Mouse (Mus musculus) forebrain, embryonic 10.5 days (tissue): Measurements from ENCODE around the gene Trappc10. TPM values are rescaled to one million over a fixed set of nuclear protein-coding genes. Genes with fewer than 3 reads are reported as not detected.

Experiments
- DNase-seq: peaks from one replicate; pipeline ENCODE4 v3.0.0-alpha.2; 2017; ENCODE audit warnings: low spot score; ENCODE audit errors: extremely low spot score
- H3K27ac ChIP-seq: fragments of 300-500 bp; sonication (generic); 2 replicates; pipeline ENCODE4 v1.5.1; 2016; ENCODE audit warnings: mild to moderate bottlenecking
- H3K27me3 ChIP-seq: fragments of 300-500 bp; sonication (generic); 2 replicates; pipeline ENCODE4 v1.6.1; 2016; ENCODE audit warnings: mild to moderate bottlenecking; ENCODE audit not compliant: poor library complexity, severe bottlenecking
- H3K36me3 ChIP-seq: fragments of 300-500 bp; sonication (generic); replicated peaks from 2 replicates; pipeline ENCODE4 v1.6.1; 2016; ENCODE audit warnings: mild to moderate bottlenecking, moderate library complexity
- H3K4me1 ChIP-seq: fragments of 300-500 bp; sonication (generic); 2 replicates; pipeline ENCODE4 v1.6.1; 2016
- H3K4me3 ChIP-seq: fragments of 300-500 bp; sonication (generic); 2 replicates; pipeline ENCODE4 v1.5.1; 2016; ENCODE audit warnings: mild to moderate bottlenecking, moderate library complexity
- H3K9me3 ChIP-seq: fragments of 300-500 bp; sonication (generic); 2 replicates; pipeline ENCODE4 v1.6.1; 2016; ENCODE audit warnings: mild to moderate bottlenecking, moderate library complexity
- WGBS: fragments of 180-500 bp; shearing (Covaris S2); methylation state at CpG from one replicate; pipeline ENCODE4 v1.1.7; 2016; 5-methylcytosine and 5-hydroxymethylcytosine counted together
- polyA plus RNA-seq: library from polyadenylated mRNA; unstranded; fragments of >200 nt; fragmentation: Nextera tagmentation; extraction: Ambion mirVana; gene quantifications from 2 replicates; pipeline ENCODE4 v1.2.1, GENCODE M21; 2016

The Trappc10 gene
- polyA plus RNA-seq, 1 experiment from 2014 or later = 9.7 TPM

DNA sequence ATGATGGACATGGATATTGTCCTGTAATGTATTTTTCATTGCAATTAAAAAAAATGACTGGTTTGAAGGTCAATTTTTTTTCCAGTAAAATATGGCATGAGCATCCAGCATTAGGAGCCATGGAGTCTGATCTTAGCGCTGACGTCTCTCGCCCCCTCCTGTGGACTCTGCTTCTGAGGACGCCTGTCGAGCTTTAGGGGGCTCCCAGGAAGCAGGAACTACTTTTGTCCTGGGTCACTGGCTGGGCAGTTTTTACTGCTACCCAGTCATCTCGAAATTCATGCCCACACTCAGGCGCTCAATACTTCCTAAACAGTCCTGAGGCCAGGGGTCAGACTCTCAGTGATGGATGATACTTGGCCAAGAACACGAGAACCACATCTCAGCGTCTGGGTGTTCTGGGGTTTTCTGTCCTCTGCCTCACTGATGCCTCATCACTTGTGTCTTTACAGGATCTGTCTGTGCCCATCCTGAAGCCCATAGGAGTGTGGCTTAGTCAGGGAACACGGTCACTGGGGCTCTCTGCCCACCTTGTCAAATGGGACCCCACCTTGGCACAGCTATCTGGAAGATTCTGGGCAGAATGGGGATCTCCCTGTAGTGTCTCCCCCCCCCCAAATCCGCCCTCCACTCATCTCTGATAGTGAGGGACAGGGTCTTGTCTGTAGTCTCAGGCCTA, 104.7 kb downstream of the Trappc10 start:
- H3K27me3 ChIP-seq = no peaks in the 10 kb centered on the region
- 83% methylated on average over 11 of the region's 11 CpGs for WGBS
- H3K27ac ChIP-seq = no peak overlapping the region
- peaks cover 26% of the 10 kb centered on the region for H3K4me1 ChIP-seq
- H3K9me3 ChIP-seq = no peaks in the 10 kb centered on the region
- H3K4me3 ChIP-seq = no peak overlapping the region
- no peaks in the 10 kb centered on the region for H3K36me3 ChIP-seq
- no peak for DNase-seq

DNA sequence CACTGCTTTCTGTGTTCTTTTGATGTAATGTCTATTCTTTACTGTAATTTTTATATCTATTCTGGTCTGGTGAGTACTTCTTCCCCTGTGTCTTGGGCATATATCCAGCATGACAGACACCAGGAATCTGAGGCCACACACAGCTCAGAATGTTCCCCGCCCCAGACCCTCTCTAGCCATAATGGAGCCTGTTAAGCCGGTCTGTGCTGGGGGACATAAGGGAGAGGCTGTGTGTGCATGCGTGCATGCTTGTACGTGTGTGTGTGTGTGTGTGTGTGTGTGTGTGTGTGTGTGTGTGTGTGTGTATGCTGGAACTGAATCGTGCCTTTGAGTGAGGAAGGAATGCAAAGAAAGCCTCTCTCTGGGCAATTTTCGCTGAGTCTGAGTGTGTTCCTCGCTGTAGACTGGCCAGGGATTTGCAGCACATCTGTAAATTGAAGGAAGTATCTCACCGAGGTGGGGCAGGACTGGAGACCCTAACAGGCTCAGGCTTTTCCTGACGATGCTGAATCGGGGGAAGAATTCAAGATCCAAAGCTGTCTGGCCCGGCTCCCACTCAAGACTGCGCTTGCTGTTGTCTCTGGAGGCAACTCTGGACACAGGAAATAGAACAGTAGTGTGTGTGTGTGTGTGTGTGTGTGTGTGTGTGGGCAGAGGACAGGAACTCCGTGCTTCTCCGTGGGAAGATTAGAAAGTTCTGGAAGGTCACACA, 105.5 kb downstream of the Trappc10 start:
- WGBS = 78% methylated on average over 14 of the region's 14 CpGs
- Histone ChIP-seq H3K9me3 (no peaks in the 10 kb centered on the region), H3K27me3 (no peaks in the 10 kb centered on the region), H3K27ac (no peak overlapping the region), H3K36me3 (no peaks in the 10 kb centered on the region), H3K4me1 (peaks cover 31% of the 10 kb centered on the region), H3K4me3 (no peak overlapping the region)
- DNase-seq = no peak

DNA sequence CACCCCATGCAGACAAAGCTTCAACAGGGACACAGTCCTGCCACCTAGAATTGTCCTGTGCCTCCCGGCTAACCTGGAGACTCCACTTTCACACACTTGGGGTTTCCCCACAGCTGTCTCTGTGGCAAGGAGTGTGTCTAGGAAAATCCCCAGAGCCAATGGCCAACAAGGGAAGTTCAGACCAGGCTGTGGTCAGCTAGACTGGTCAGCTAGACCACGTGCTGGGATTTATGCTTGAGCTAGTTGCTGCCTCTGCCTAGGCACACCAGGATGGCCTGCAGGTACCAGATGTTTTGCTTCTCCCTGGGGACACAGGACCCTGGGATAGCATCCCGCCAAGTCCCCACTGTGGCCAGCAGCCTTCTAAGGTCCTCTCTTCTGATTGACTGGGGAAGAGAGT, 107.2 kb downstream of the Trappc10 start:
- H3K36me3 ChIP-seq = no peaks in the 10 kb centered on the region
- no peaks in the 10 kb centered on the region for H3K27me3 ChIP-seq
- no peak overlapping the region for H3K4me3 ChIP-seq
- H3K4me1 ChIP-seq = peaks cover 31% of the 10 kb centered on the region
- DNase-seq = no peak
- 89% methylated on average over 3 of the region's 3 CpGs for WGBS
- no peaks in the 10 kb centered on the region for H3K9me3 ChIP-seq
- peak overlapping the region; percentile 48; the same call in 1 of the 2 replicates for H3K27ac ChIP-seq

Other genes with a start within 250 kb of the Trappc10 start
- gene Pfkl, start 234.6 kb downstream of the Trappc10 start, polyA plus RNA-seq = 262 and 282 TPM in 2 replicates
- not detected in 2 replicates for gene Dnmt3l, start 202.7 kb downstream of the Trappc10 start, polyA plus RNA-seq
- 0.28 and 0.33 TPM in 2 replicates for gene Aire, start 201.0 kb downstream of the Trappc10 start, polyA plus RNA-seq
- 2.6 and 2.9 TPM in 2 replicates for gene Icosl, start 175.3 kb downstream of the Trappc10 start, polyA plus RNA-seq
- gene D10Jhu81e, start 74.9 kb downstream of the Trappc10 start, polyA plus RNA-seq = 14.9 and 20.8 TPM in 2 replicates
- 34.7 and 35.8 TPM in 2 replicates for gene Pwp2, start 59.5 kb downstream of the Trappc10 start, polyA plus RNA-seq
- gene Agpat3, start 107.8 kb upstream of the Trappc10 start, polyA plus RNA-seq = 36.8 and 37.7 TPM in 2 replicates
- 338 and 366 TPM in 2 replicates for gene Rrp1, start 168.4 kb upstream of the Trappc10 start, polyA plus RNA-seq
- gene Cstb, start 181.0 kb upstream of the Trappc10 start, polyA plus RNA-seq = 115 and 118 TPM in 2 replicates
- gene Pdxk, start 220.3 kb upstream of the Trappc10 start, polyA plus RNA-seq = 13.0 and 14.0 TPM in 2 replicates